Mouse (Mus musculus) right cerebral cortex, adult 18-20 months (tissue): ENCODE measurements around the gene Wdr91.

ENCODE experiments used
- DNase-seq: peaks from one replicate; pipeline ENCODE4 v3.0.0; 2022; ENCODE audit warnings: mixed read lengths

The Wdr91 gene

DNA sequence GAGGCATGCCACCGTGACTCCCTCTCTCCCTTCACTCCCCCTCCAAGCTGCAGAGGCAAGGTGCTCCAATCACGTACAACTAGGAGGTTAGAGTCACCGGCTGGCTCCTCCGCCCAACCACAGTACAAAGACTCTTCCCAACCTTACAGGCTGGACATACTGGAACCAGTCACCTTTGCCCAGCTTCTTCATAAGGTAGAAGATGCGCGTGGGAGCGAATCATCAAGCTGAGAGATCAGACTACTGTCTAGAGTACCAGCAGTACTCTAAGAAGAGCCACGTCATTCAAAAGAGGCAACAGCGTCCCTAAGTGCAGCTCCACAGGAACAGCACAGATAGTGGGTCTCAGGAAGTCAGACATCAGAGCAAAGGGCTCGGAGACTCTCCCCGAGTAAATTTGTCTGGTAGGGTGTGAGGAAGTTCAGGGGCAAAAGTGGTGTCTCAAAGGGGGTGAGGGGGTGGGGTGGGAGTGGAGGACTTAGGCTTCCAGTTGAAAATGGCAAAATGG is 49.1 kb downstream of the Wdr91 start:
- no peak for DNase-seq

- peak; percentile 54 for DNase-seq
Observed at GRCm38 (mm10) chr6:34832352-34832751, 78.3 kb downstream of the Wdr91 start.
